Mouse (Mus musculus): Measurements from ENCODE around the gene Satb1.

The Satb1 gene

GRCm38 (mm10) chr17:51832900-51833577 lies at the start of gene Satb1:
Satb1 (minus strand) TSS chr17:51833290.
- peak; percentile 31 to 52 for DNase-seq (ENCODE audit: low spot score in 2 of 2)

- DNase-seq (ENCODE audit: low spot score in 2 of 2): no peak
These were observed 49.5 kb upstream of the Satb1 start for GRCm38 (mm10) chr17:51882566-51882965.

- no peak for DNase-seq (ENCODE audit: low spot score in 2 of 2)
These were observed 48.0 kb upstream of the Satb1 start for GRCm38 (mm10) chr17:51880895-51881622.

GRCm38 (mm10) chr17:51880221-51880620 lies 47.1 kb upstream of the Satb1 start:
- DNase-seq (ENCODE audit: low spot score in 2 of 2): no peak

- DNase-seq (ENCODE audit: low spot score in 2 of 2): no peak
These were observed 46.6 kb upstream of the Satb1 start for GRCm38 (mm10) chr17:51879736-51880135.

GRCm38 (mm10) chr17:51879171-51879570 lies 46.1 kb upstream of the Satb1 start:
- DNase-seq (ENCODE audit: low spot score in 2 of 2): no peak

GRCm38 (mm10) chr17:51876471-51876870 lies 43.4 kb upstream of the Satb1 start:
- DNase-seq (ENCODE audit: low spot score in 2 of 2): no peak

- DNase-seq (ENCODE audit: low spot score in 2 of 2): no peak
These were observed 24.5 kb upstream of the Satb1 start for GRCm38 (mm10) chr17:51857616-51858015.

- no peak for DNase-seq (ENCODE audit: low spot score in 2 of 2)
These were observed 23.2 kb upstream of the Satb1 start for GRCm38 (mm10) chr17:51856332-51856731.

- DNase-seq (ENCODE audit: low spot score in 2 of 2): no peak
These were observed 22.2 kb upstream of the Satb1 start for GRCm38 (mm10) chr17:51855261-51855660.

- no peak for DNase-seq (ENCODE audit: low spot score in 2 of 2)
These were observed 20.9 kb upstream of the Satb1 start for GRCm38 (mm10) chr17:51853952-51854351.

GRCm38 (mm10) chr17:51840596-51840995 lies 7.5 kb upstream of the Satb1 start:
- DNase-seq (ENCODE audit: low spot score in 2 of 2): no peak

GRCm38 (mm10) chr17:51839484-51839883 lies 6.4 kb upstream of the Satb1 start:
- DNase-seq (ENCODE audit: low spot score in 2 of 2): no peak

- no peak for DNase-seq (ENCODE audit: low spot score in 2 of 2)
These were observed 3.8 kb upstream of the Satb1 start for GRCm38 (mm10) chr17:51836901-51837300.

GRCm38 (mm10) chr17:51836243-51836642 lies 3.2 kb upstream of the Satb1 start:
- DNase-seq (ENCODE audit: low spot score in 2 of 2): no peak

- no peak for DNase-seq (ENCODE audit: low spot score in 2 of 2)
These were observed 680 bp upstream of the Satb1 start for GRCm38 (mm10) chr17:51833578-51834361.

- peak; percentile 11 to 52 for DNase-seq (ENCODE audit: low spot score in 2 of 2)
These were observed 642 bp downstream of the Satb1 start for GRCm38 (mm10) chr17:51832421-51832875.

GRCm38 (mm10) chr17:51831702-51832420 lies 1.2 kb downstream of the Satb1 start:
- peak in 1 of 2 experiments; percentile 52 for DNase-seq (ENCODE audit: low spot score in 2 of 2)

GRCm38 (mm10) chr17:51831121-51831701 lies 1.9 kb downstream of the Satb1 start:
- no peak for DNase-seq (ENCODE audit: low spot score in 2 of 2)

- no peak for DNase-seq (ENCODE audit: low spot score in 2 of 2)
These were observed 3.7 kb downstream of the Satb1 start for GRCm38 (mm10) chr17:51829436-51829835.

- DNase-seq (ENCODE audit: low spot score in 2 of 2): no peak
These were observed 5.1 kb downstream of the Satb1 start for GRCm38 (mm10) chr17:51827922-51828410.
